Mouse (Mus musculus): ENCODE measurements around the gene Samd4b.

DNA sequence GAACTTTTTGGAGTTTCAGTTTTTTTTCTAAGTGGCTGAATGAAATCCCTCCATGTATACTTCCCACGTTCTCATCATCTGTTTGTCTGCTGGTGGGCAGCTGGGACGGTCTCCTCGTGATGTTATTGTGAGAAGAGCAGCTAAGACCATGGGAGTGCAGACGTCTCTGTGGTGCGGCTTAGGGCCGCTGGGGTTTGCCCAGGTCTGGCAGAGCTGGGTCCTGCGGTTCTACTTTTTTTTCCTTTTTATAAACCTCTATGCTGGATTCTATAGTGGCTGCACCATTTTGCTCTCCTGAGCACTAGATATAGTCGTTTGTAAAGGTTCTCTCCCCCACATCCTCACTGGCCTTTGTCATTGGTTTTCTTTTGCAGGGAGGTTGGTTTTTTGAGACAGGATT lies 86.5 kb downstream of the Samd4b start:
- no peak for TF ChIP-seq CTCF (IDR thresholded peaks at IDR 0.05; ENCODE audit: low read depth)
- TF ChIP-seq EP300 (IDR thresholded peaks at IDR 0.05; ENCODE audit: low read depth) = no peak
